Mouse (Mus musculus): ENCODE results near the gene Tns4.
A peak's percentile ranks its signal among the peaks of the same experiment; 100 is the strongest.

Tns4 gene

GRCm38 (mm10) chr11:99090391-99090790, 1.3 kb upstream of the Tns4 start:
- DNase-seq (ENCODE audit: low spot score), result no peak

DNA sequence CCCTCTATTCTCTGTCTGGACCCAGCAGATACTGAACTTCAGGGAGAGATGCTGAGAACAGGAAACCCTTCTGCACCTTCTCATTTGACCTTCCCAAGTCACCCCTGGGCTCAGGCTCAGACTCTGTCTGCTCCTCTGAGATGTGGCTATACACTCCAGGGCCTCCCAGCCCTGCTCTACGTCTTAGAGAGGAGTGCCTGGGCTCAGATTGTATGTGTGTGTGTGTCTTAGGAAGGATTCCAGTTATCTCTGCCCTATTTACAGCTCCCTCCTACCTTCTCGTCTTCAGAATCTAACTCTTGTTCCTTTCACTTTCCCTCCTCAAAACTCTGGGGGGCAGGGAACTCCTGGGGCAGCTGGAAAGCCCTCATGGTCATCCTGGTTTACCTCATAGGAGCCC, 620 bp downstream of the Tns4 start:
- no peak for DNase-seq (ENCODE audit: low spot score)

- DNase-seq (ENCODE audit: low spot score), result no peak
Observed at GRCm38 (mm10) chr11:99084366-99084765, 4.7 kb downstream of the Tns4 start.

DNA sequence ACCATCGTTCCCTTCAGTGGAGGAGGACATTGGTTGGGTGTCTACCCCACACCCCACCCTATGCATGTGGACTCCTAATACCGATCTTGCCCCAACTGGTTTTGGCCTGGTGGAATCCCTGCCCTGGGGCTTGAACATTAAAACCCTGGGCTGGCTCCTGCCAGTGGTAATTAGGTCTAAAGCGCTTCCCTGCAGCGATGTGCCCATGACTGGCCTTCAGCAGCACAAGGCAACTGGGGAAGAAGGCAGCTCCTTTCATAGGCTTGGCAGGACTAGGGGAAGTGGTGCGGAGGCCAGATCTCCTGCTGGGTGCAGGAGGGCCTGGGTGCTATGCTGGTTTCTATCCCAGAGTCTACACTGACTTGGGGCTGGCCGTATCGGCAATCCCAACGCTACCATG, 5.6 kb downstream of the Tns4 start:
- DNase-seq (ENCODE audit: low spot score), result no peak

DNA sequence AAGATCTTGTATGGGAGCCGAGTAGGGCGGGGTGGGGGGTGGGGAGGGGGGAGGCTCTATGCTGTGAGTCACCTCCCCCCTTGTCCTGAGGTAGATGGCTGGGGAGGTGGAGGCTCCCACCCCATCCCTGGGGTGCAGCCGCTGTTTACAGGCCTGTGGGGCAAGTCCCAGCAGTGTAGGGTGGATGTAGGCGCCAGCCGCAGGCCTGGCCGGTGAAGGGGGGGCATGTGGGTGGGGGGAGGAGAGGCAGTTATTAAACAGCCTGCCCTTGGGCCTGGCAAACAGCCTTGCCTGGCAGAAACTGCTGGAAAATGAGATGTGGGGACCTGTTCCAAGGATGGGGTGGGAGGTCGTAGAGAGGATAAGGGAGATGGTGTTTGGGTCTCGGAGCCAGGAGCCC, 7.0 kb downstream of the Tns4 start:
- no peak for DNase-seq (ENCODE audit: low spot score)

- DNase-seq (ENCODE audit: low spot score), result no peak
Observed at GRCm38 (mm10) chr11:99081566-99081965, 7.5 kb downstream of the Tns4 start.

GRCm38 (mm10) chr11:99080902-99081543, 8.1 kb downstream of the Tns4 start:
- DNase-seq (ENCODE audit: low spot score), result no peak

GRCm38 (mm10) chr11:99077869-99078268, 11.2 kb downstream of the Tns4 start:
- DNase-seq (ENCODE audit: low spot score), result no peak

- no peak for DNase-seq (ENCODE audit: low spot score)
Observed at GRCm38 (mm10) chr11:99076744-99077319, 12.3 kb downstream of the Tns4 start.

DNA sequence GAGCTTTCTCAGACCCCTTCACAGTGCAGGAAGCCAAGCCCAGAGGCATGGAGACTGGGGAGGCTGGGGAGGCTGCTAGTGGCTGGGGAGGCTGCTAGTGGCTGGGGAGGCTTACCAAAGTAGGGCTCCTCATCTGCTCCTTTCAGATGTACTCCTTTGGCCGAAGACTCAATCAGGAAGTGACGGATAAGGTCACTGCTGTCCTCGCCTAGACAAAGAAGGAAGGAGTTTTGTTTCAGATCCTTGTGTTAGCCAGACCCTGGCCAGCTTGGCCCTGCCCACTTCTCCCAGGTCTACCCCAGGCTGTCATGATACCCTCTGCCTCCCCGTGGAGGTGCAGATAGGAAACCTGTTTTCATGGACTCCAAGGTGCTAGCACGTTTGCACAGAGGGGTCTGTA, 15.3 kb downstream of the Tns4 start:
- DNase-seq (ENCODE audit: low spot score), result no peak

GRCm38 (mm10) chr11:99071866-99072265, 17.2 kb downstream of the Tns4 start:
- peak; percentile 76 for DNase-seq (ENCODE audit: low spot score)

DNA sequence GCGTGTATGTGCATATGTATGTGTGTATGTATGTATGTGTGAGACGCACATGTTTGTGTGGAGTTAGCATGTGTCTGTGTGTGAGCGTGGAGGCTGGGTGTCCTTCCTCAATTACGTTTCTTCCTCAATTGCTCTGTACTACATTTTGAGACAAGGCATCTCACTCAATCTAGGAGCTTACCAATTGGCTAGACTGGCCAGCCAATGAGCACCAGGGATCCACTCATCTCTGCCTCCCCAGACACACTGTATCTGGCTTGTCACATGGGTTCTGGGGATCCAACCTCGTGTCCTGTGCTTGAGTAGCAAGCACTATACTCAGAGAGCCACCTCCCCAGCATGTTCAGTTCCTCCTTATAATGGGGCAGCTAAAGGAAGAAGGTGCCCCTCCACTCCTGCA, 20.7 kb downstream of the Tns4 start:
- DNase-seq (ENCODE audit: low spot score), result no peak

- DNase-seq (ENCODE audit: low spot score), result no peak
Observed at GRCm38 (mm10) chr11:99067591-99067990, 21.5 kb downstream of the Tns4 start.

DNA sequence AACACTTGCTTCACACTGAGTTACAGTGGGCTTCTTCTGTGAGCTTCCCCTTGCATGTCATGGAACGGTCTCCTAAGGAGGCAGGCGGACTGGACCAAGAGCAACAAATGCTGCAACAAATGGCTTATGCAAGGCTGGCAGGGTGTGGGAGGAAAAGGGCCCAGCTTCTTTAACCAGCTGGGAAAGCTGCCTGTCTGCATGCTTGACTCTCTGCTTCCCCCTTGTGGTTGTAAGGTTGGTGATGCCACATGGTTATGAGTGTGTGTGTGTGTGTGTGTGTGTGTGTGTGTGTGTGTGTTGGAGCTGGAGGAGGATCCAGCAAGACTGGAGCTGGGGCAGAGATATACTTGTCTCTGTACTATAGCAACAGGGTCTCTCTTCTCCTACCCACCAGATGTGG, 23.1 kb downstream of the Tns4 start:
- peak; percentile 93 for DNase-seq (ENCODE audit: low spot score)

DNA sequence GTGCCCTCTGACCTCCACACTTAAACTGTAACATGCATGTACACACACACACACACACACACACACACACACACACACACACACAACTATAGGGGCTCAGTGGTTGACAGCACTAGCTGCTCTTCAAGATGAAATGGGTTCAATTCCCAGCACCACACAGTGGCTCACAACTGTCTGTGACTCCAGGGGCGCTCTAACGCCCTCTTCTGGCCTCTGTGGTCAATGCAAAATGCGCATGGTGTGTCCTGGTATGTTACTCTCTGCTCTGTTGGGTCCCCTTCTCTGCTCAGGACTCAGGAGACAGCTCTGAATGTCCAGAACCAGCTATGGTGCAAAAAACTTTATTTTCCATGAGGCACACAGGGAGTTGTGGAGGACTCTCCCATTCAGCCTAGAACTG, 23.8 kb downstream of the Tns4 start:
- DNase-seq (ENCODE audit: low spot score), result no peak

DNA sequence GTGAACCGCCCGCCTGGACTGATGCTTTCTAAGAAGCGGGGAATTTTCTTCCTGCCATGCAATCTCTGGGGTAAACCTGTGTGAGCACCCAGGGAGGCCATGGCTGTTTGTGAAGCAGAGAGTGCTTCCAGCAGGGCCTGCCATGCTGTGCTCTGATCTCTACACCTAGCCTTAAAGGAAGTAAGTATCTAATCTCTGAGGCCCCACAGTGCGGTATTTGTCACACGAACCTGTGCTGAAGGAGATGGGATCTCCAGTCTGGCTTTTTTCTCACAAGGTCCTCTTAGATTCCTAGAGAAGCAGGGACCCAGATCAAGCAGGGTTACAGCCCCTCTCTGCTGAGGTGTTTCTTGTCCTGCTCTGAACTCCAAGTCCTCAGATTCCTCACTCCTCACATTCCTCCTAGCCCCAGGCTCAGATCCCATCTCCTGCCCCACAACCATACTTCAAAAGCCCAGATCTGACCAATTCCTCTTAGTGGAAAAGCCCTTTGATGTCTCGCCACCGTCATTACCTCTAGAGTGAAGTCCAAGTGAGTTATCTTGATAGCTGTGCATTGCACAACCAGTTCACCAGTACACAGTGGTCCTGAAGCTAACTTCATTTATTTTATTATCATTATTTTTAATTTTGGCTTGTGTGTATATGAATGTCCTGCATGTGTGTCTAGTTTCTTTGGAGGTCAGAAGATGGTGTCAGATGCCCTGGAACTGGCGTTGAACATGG, 25.5 kb downstream of the Tns4 start:
- DNase-seq (ENCODE audit: low spot score), result no peak

DNA sequence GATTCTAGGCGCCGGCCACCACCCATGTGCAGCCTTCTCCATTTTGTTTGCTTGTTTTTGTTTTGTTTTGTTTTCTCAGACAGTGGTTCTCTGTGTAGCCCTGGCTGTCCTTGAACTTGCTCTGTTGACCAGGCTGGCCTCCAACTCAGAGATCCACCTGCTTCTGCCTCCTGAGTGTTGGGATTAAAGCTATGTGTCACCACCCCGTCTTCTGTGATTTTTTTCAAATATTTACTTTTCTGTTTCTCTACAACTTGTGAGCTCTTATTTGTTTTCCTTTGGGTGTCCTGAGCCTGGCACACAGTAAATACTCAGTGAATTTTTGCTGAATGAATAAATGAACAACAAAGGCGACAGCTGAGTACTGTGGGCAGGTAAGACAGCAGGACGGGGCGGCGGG, 26.4 kb downstream of the Tns4 start:
- DNase-seq (ENCODE audit: low spot score), result no peak

DNA sequence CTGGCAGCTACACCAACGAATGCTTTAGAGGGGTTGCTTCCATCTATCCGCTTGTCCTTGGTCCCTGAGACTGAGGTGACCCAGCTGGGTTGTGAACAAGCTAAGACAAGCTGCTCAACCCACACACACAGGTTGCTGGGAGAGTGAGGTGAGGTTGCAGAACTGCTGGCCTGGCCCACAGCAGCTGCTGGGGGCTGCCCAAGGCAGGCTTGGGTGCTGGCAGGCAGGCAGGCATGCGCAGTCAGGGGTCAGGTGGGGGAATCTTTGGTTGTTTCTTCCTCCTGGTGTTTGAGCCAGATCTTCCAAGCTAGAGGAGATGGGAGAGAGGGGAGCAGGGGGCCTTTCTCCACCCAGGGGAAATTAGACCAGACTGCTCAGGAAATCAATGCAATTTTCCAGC, 28.7 kb downstream of the Tns4 start:
- DNase-seq (ENCODE audit: low spot score), result no peak

DNA sequence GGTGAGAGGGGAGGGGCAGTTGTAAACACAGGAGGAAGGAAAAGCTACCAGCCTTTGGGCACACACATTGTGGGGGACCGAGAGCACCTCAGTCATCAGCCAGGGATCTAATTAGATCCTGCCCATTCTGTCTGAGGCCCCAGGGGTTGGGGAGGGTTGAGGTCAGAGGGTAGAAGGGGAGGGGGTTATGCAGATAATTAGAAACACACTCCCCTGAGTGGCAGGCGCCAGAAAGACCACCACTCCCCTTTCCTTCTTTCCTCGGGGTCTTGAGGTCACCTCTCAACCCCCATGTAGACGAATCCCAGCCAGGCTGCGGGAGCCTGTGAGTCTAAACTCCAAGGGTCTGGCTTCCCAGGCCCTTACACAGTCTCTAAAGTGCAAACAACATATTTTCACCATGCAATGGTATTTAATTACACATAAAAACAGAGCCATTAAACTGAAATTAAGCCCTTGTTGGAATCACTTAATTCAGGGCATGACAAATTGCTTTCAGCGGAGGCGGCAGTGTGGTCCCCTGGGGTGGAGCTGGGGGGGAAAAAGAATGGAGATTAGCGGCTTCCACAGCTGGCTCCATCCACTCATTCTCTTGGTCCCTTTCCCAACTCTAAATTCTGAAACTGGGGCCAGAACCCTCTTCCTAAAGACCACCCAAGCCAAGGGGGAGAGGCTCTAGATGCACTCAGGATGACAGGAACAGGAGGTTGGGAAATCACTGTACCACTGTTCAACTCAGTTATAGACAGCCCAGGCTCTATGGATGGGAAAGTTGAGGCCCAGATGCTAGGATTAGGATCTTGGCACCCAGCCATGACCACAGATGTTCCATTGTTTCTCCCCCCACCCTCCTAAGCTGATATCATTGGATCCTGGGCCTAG, 33.3 kb downstream of the Tns4 start:
- peak; percentile 84 for DNase-seq (ENCODE audit: low spot score)

DNA sequence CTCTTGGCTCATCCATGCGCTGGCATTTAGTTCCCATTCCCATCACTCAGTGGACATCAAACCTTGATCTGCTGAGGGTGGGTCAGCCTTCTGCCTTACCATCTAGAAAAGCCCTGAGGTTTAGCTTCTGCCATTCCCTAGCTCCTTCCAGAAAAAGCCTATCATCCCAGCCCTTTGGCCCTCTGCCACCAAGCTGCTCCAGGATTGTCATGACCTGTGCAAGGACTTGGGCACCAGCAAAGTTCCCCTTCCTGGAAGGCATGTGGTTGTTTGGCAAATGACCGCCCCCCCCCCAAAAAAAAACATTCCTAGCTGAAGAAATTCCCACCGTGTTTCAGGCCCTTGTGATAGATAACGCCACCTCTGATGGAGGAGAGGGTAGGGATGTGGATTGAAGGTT, 34.0 kb downstream of the Tns4 start:
- no peak for DNase-seq (ENCODE audit: low spot score)

DNA sequence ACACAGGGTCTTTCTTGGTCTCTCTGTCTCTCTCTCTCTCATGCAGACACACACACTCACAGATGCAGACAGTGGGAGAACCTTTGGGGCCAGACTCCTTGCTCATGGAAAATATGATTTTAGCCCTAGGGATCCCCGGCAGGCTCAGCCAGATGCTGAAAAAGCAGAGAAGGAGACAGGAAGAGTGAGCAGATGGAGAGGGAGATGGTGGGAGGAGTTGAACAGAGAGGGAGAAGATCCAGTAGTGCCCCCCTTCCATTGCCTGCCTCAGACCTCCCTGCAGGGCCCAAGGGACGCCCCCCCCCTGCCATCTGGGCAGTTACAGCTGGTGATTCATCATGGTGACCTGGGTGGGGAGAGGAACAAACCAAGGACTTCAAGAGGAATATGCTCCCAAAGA, 41.5 kb downstream of the Tns4 start:
- DNase-seq (ENCODE audit: low spot score), result no peak

- DNase-seq (ENCODE audit: low spot score), result no peak
Observed at GRCm38 (mm10) chr11:99047120-99047519, 42.0 kb downstream of the Tns4 start.

All from embryo, embryonic 10 days (tissue).